Comparison of ENCODE assay signal across 10 mouse cellular contexts in the genomic region with DNA sequence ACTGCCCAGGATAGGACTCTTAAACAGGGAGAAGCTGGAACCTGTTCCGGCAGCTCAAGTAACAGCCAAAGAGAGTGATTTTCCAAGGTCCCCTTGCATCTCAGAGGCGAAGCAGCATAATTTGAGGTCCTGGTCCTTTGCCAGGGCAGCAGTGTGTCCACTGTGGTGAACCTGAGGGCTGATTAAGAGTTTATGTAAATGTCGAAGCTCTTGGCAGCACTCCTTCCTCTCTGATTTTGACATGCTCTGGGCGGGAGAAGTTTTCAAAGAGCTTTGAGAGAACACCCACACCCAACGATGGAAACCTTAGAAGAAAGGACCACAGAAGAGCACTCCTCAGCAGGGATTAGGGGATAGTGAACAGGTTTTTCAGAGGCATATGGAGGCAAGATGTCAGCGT.
DNase-seq lines count a peak whose midpoint lies in the region; ATAC-seq and TF ChIP-seq lines count a peak whose summit lies in the region.
"Had no signal": no experiment of that assay in that cellular context is flagged by ENCODE, and none has a peak within 500 bp of the region (broad histone marks: within the 10 kb centered on the region; RNA-seq: fewer than 3 reads in every experiment).

No protein-coding gene starts in this region.

- ATAC-seq in cerebellum, adult (ENCODE audit: insufficient number of reproducible peaks, low FRiP score, low TSS enrichment): no peak
- ATAC-seq in hindbrain, postnatal 0 days: no peak
- no peak; the same call in 1 of the 2 replicates for ATAC-seq in hindbrain, embryonic 16.5 days
- ATAC-seq in liver, embryonic 11.5 days (replicated peaks; ENCODE audit: low FRiP score): no peak
- no peak for ATAC-seq in hindbrain, embryonic 11.5 days (ENCODE audit: low FRiP score)

- H3K4me3 ChIP-seq in hindbrain, postnatal 0 days (ENCODE audit: low read length): no peak overlapping the region
- H3K4me3 ChIP-seq in hindbrain, embryonic 16.5 days (ENCODE audit: low read length): no peak overlapping the region
- H3K4me3 ChIP-seq in liver, embryonic 11.5 days (ENCODE audit: low read depth, low read length): no peak overlapping the region
- H3K4me3 ChIP-seq in hindbrain, embryonic 11.5 days (ENCODE audit: low read depth, low read length): no peak overlapping the region

- H3K4me2 ChIP-seq in hindbrain, postnatal 0 days (ENCODE audit: low read depth, low read length): no peak overlapping the region
- H3K4me2 ChIP-seq in hindbrain, embryonic 16.5 days (ENCODE audit: low read length): no peak overlapping the region
- H3K4me2 ChIP-seq in liver, embryonic 11.5 days: no peak overlapping the region
- no peak overlapping the region for H3K4me2 ChIP-seq in hindbrain, embryonic 11.5 days (replicated peaks; ENCODE audit: low read depth, low read length)
- H3K4me2 ChIP-seq: hindbrain, embryonic 14.5 days had no signal

- no peaks in the 10 kb centered on the region for H3K27me3 ChIP-seq in hindbrain, postnatal 0 days (ENCODE audit: insufficient read depth, low read length)
- H3K27me3 ChIP-seq in hindbrain, embryonic 16.5 days (replicated peaks; ENCODE audit: control insufficient read depth, insufficient read depth, low read length): no peaks in the 10 kb centered on the region
- 0 out of 2 replicates have a peak, but pooled peaks cover 2% of the 10 kb centered on the region for H3K27me3 ChIP-seq in liver, embryonic 11.5 days (replicated peaks; ENCODE audit: control insufficient read depth, insufficient read depth, low read length)
- H3K27me3 ChIP-seq in hindbrain, embryonic 11.5 days (ENCODE audit: control insufficient read depth, insufficient read depth, low read length): no peaks in the 10 kb centered on the region

- peaks cover 18% of the 10 kb centered on the region for H3K4me1 ChIP-seq in hindbrain, postnatal 0 days (ENCODE audit: insufficient read depth, low read length)
- H3K4me1 ChIP-seq in hindbrain, embryonic 16.5 days (ENCODE audit: control insufficient read depth, insufficient read depth, low read depth, low read length): peaks cover 10% of the 10 kb centered on the region
- 0 out of 2 replicates have a peak, but pooled peaks cover 5% of the 10 kb centered on the region for H3K4me1 ChIP-seq in liver, embryonic 11.5 days (replicated peaks; ENCODE audit: control insufficient read depth, insufficient read depth, low read length)
- H3K4me1 ChIP-seq in hindbrain, embryonic 11.5 days (replicated peaks; ENCODE audit: control insufficient read depth, insufficient read depth, low read length): peaks cover 14% of the 10 kb centered on the region

- DNase-seq in cerebellum, adult 9-11 months: peak; percentile 24
- DNase-seq in hindbrain, postnatal 0 days (ENCODE audit: low spot score): peak; percentile 73
- DNase-seq in brain, embryonic 14.5 days (ENCODE audit: low read depth): peak; percentile 81
- peak; percentile 78 for DNase-seq in kidney, postnatal 10 days
- no peak for DNase-seq in liver, embryonic 11.5 days (ENCODE audit: low spot score)
- no peak for DNase-seq in hindbrain, embryonic 11.5 days (ENCODE audit: low spot score)
- DNase-seq: lung, adult 2 months had no signal

- H3K9ac ChIP-seq in hindbrain, postnatal 0 days (replicated peaks; ENCODE audit: low read length): no peak overlapping the region
- no peak overlapping the region for H3K9ac ChIP-seq in hindbrain, embryonic 16.5 days (ENCODE audit: low read depth, low read length)
- no peak overlapping the region for H3K9ac ChIP-seq in liver, embryonic 11.5 days (ENCODE audit: low read depth, low read length)
- no peak overlapping the region for H3K9ac ChIP-seq in hindbrain, embryonic 11.5 days (ENCODE audit: low read depth, low read length)
- H3K9ac ChIP-seq: hindbrain, embryonic 14.5 days had no signal

- no peak for TF ChIP-seq POLR2A in brain, embryonic 14.5 days (IDR thresholded peaks at IDR 0.05; ENCODE audit: borderline replicate concordance, extremely low read depth, insufficient read depth, insufficient read length, poor library complexity, severe bottlenecking)

- 32% methylated on average over 6 of the region's 6 CpGs for WGBS in hindbrain, postnatal 0 days
- 50% methylated on average over 6 of the region's 6 CpGs for WGBS in hindbrain, embryonic 16.5 days
- 69% methylated on average over 6 of the region's 6 CpGs for WGBS in liver, embryonic 11.5 days
- 73% methylated on average over 6 of the region's 6 CpGs for WGBS in hindbrain, embryonic 11.5 days

- TF ChIP-seq CTCF in hindbrain, postnatal 0 days (IDR thresholded peaks at IDR 0.05; ENCODE audit: low read depth): no peak
- no peak for TF ChIP-seq CTCF in brain, embryonic 14.5 days (IDR thresholded peaks at IDR 0.05; ENCODE audit: borderline replicate concordance, extremely low read depth, insufficient read depth, insufficient read length)

- no peak overlapping the region for H3K27ac ChIP-seq in hindbrain, postnatal 0 days
- H3K27ac ChIP-seq in hindbrain, embryonic 16.5 days (ENCODE audit: low read depth, low read length): no peak overlapping the region
- H3K27ac ChIP-seq in liver, embryonic 11.5 days (ENCODE audit: low read depth, low read length): no peak overlapping the region
- no peak overlapping the region for H3K27ac ChIP-seq in hindbrain, embryonic 11.5 days (ENCODE audit: low read depth, low read length)
- H3K27ac ChIP-seq: hindbrain, embryonic 14.5 days had no signal

- no peaks in the 10 kb centered on the region for H3K9me3 ChIP-seq in hindbrain, postnatal 0 days (ENCODE audit: low read length)
- no peaks in the 10 kb centered on the region for H3K9me3 ChIP-seq in hindbrain, embryonic 16.5 days (ENCODE audit: control insufficient read depth, low read length)
- no peaks in the 10 kb centered on the region for H3K9me3 ChIP-seq in liver, embryonic 11.5 days (ENCODE audit: control insufficient read depth, low read length)
- no peaks in the 10 kb centered on the region for H3K9me3 ChIP-seq in hindbrain, embryonic 11.5 days (ENCODE audit: control insufficient read depth, low read length)

- H3K36me3 ChIP-seq in hindbrain, postnatal 0 days (ENCODE audit: insufficient read depth, low read length): no peaks in the 10 kb centered on the region
- H3K36me3 ChIP-seq in hindbrain, embryonic 16.5 days (ENCODE audit: control insufficient read depth, insufficient read depth, low read length): no peaks in the 10 kb centered on the region
- H3K36me3 ChIP-seq in liver, embryonic 11.5 days (ENCODE audit: control insufficient read depth, insufficient read depth, low read length): no peaks in the 10 kb centered on the region
- H3K36me3 ChIP-seq in hindbrain, embryonic 11.5 days (ENCODE audit: control insufficient read depth, insufficient read depth, low read length): no peaks in the 10 kb centered on the region

Comparison
In these comparisons a context has a peak if more than half of its experiments do, and no peak if none do; other contexts are left out.
1. DNase-seq: peak in cerebellum, adult 9-11 months (single experiment), hindbrain, postnatal 0 days (single experiment), brain, embryonic 14.5 days (single experiment) and kidney, postnatal 10 days (single experiment); none in liver, embryonic 11.5 days (single experiment) and hindbrain, embryonic 11.5 days (single experiment).